Mouse (Mus musculus) hindbrain, embryonic 13.5 days (tissue): Measurements from ENCODE around the gene Msrb1. TPM values are rescaled to one million over a fixed set of nuclear protein-coding genes. Genes with fewer than 3 reads are reported as not detected.

Experiments used
- ATAC-seq: fragments of 200-750 bp; cut with Nextera tagmentation; 2 replicates; pipeline ENCODE4 v1.8.0; 2017; ENCODE audit warnings: moderate TSS enrichment; ENCODE audit not compliant: low FRiP score
- H3K27ac ChIP-seq: fragments of 300-500 bp; sonication (generic); 2 replicates; pipeline ENCODE4 v1.5.1; 2015; ENCODE audit warnings: inconsistent platforms, mild to moderate bottlenecking, moderate library complexity
- H3K27me3 ChIP-seq: fragments of 300-500 bp; sonication (generic); 2 replicates; pipeline ENCODE4 v1.6.1; 2015; ENCODE audit warnings: mild to moderate bottlenecking, inconsistent platforms
- H3K36me3 ChIP-seq: fragments of 300-500 bp; sonication (generic); 2 replicates; pipeline ENCODE4 v1.6.1; 2015; ENCODE audit warnings: mild to moderate bottlenecking, inconsistent platforms
- H3K4me1 ChIP-seq: fragments of 300-500 bp; sonication (generic); replicated peaks from 2 replicates; pipeline ENCODE4 v1.6.1; 2015; ENCODE audit warnings: inconsistent platforms
- H3K4me2 ChIP-seq: fragments of 300-500 bp; sonication (generic); 2 replicates; pipeline ENCODE4 v1.6.1; 2015; ENCODE audit warnings: inconsistent platforms, mild to moderate bottlenecking, moderate library complexity
- H3K4me3 ChIP-seq: fragments of 300-500 bp; sonication (generic); 2 replicates; pipeline ENCODE4 v1.5.1; 2015; ENCODE audit warnings: mild to moderate bottlenecking, inconsistent platforms
- H3K9ac ChIP-seq: fragments of 300-500 bp; sonication (generic); 2 replicates; pipeline ENCODE4 v1.6.1; 2015; ENCODE audit warnings: mild to moderate bottlenecking, inconsistent platforms
- H3K9me3 ChIP-seq: fragments of 300-500 bp; sonication (generic); 2 replicates; pipeline ENCODE4 v1.6.1; 2016; ENCODE audit warnings: inconsistent platforms
- WGBS: fragments of 180-500 bp; shearing (Covaris S2); methylation state at CpG from one replicate; pipeline ENCODE4 v1.1.7; 2015; 5-methylcytosine and 5-hydroxymethylcytosine counted together
- polyA plus RNA-seq: library from polyadenylated mRNA; unstranded; fragments of >200 nt; fragmentation: Nextera tagmentation; extraction: Ambion mirVana; gene quantifications from 2 replicates; pipeline ENCODE4 v1.2.1, GENCODE M21; 2015

The Msrb1 gene
- polyA plus RNA-seq, 1 experiment from 2014 or later, result 24.0 TPM

- H3K4me2 ChIP-seq, result peak within 1 kb of the TSS; percentile 84
- ATAC-seq, result peak; percentile 61
- peak within 1 kb of the TSS; percentile 68 for H3K9ac ChIP-seq
- peaks cover 14% of the 10 kb centered on the region for H3K4me1 ChIP-seq
- H3K4me3 ChIP-seq, result peak within 1 kb of the TSS; percentile 48
- no peaks in the 10 kb centered on the region for H3K36me3 ChIP-seq
- peaks cover 84% of the 10 kb centered on the region for H3K27me3 ChIP-seq
- no peak within 1 kb of the TSS for H3K27ac ChIP-seq
- H3K9me3 ChIP-seq, result no peaks in the 10 kb centered on the region
- WGBS, result under 1% methylated on average over 65 of the region's 82 CpGs
Measured at GRCm38 (mm10) chr17:24752415-24753394, 16.3 kb downstream of the Msrb1 start, which contains the start of gene Hs3st6. Gene Hs3st6 (plus strand): TSS chr17:24752988.

DNA sequence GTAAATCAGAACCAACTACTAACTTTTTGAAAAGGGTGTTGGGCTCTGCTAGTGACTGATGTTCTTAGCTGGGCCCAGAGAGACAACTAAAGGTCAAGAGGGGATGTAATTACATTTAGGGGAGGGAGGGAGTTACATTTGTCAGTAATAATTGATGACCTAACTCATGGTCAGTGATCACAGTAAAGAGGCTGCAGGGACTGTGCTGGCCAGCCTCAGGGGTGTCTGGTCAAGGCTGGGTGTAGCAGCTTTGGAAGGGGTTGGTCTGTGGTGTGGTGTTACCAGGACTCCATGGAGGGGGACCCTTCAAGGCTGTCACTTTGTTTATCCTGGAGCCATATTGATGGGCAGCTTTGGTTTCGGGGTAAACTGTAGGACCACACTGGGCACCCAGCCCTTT lies 21.0 kb downstream of the Msrb1 start:
- Histone ChIP-seq H3K36me3 (no peaks in the 10 kb centered on the region), H3K27ac (no peak overlapping the region), H3K4me3 (no peak overlapping the region), H3K9ac (no peak overlapping the region), H3K9me3 (no peaks in the 10 kb centered on the region; the same call in 1 of the 2 replicates), H3K4me2 (no peak overlapping the region), H3K27me3 (peaks cover 71% of the 10 kb centered on the region), H3K4me1 (peaks cover 11% of the 10 kb centered on the region)
- no peak for ATAC-seq
- WGBS, result 83% methylated on average over 1 of the region's 1 CpGs

DNA sequence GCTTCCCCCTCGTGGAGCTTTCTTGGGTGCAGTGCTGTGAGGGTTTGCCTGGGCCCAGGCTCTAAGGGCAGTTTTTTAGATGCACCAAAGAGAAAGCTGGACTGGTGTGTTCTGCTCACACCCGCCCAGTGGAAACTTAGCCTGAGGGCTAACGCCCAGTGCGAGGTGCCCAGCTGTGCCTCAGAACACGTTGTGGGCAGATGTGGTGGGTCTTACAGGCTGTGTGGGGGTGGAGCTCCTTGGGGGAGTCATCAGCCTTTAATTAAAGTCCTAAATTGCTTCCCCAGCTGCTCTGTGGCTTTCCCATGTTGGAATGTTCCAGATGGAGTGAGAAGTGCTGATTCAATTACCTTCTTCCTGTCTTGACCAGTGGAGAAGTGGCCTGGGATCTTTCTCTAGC lies 24.7 kb downstream of the Msrb1 start:
- ATAC-seq, result no peak
- no peaks in the 10 kb centered on the region; the same call in 1 of the 2 replicates for H3K4me1 ChIP-seq

GRCm38 (mm10) chr17:24765016-24765905 lies 28.8 kb downstream of the Msrb1 start:
- Histone ChIP-seq H3K9ac (no peak overlapping the region), H3K4me1 (no peaks in the 10 kb centered on the region; the same call in 1 of the 2 replicates), H3K27ac (no peak overlapping the region), H3K4me2 (no peak overlapping the region), H3K9me3 (no peaks in the 10 kb centered on the region; the same call in 1 of the 2 replicates), H3K27me3 (peaks cover 19% of the 10 kb centered on the region; the same call in 1 of the 2 replicates), H3K4me3 (no peak overlapping the region), H3K36me3 (no peaks in the 10 kb centered on the region)
- ATAC-seq, result no peak
- 55% methylated on average over 21 of the region's 22 CpGs for WGBS

More for the DNA sequence above, 24.7 kb downstream of the Msrb1 start:
- H3K4me3 ChIP-seq, result no peak overlapping the region
- 59% methylated on average over 5 of the region's 5 CpGs for WGBS
- no peaks in the 10 kb centered on the region; the same call in 1 of the 2 replicates for H3K9me3 ChIP-seq
- no peak overlapping the region for H3K27ac ChIP-seq
- H3K27me3 ChIP-seq, result peaks cover 34% of the 10 kb centered on the region
- no peak overlapping the region for H3K4me2 ChIP-seq
- H3K9ac ChIP-seq, result no peak overlapping the region
- no peaks in the 10 kb centered on the region for H3K36me3 ChIP-seq

DNA sequence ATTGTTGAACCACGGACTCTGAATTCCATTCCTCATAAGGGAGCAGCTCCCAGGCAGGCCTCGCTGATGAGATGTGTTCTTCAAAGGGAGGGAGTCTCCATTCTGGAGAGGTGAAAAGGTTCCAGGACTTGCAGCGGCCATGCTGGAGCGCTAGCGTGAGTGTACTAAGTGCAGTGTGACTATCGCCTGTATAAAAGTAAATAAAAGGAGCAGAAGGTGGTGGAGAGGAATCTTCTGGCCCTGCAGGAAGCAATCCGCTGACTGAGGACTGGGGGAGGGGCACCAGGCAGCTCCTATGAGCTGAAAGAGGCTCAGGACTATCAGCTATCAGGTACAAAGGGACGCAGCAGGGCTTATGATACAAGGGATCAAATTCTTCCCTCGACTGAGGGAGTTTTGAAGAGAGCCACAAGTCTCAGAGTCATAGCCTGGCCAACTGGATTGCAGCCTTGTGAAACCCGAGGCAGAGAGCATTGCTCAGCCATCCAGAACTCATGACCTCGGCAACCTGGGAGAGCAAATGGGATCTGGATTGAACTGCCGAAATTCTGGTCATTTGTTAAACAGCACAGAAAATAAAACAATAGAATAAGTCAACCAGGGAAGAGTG lies 29.9 kb downstream of the Msrb1 start:
- Histone ChIP-seq H3K9me3 (no peaks in the 10 kb centered on the region), H3K36me3 (no peaks in the 10 kb centered on the region), H3K4me2 (no peak overlapping the region), H3K27ac (no peak overlapping the region), H3K4me3 (no peak overlapping the region), H3K27me3 (peaks cover 13% of the 10 kb centered on the region; the same call in 1 of the 2 replicates), H3K9ac (no peak overlapping the region), H3K4me1 (no peaks in the 10 kb centered on the region; the same call in 1 of the 2 replicates)
- WGBS, result 27% methylated on average over 12 of the region's 12 CpGs
- ATAC-seq, result no peak

DNA sequence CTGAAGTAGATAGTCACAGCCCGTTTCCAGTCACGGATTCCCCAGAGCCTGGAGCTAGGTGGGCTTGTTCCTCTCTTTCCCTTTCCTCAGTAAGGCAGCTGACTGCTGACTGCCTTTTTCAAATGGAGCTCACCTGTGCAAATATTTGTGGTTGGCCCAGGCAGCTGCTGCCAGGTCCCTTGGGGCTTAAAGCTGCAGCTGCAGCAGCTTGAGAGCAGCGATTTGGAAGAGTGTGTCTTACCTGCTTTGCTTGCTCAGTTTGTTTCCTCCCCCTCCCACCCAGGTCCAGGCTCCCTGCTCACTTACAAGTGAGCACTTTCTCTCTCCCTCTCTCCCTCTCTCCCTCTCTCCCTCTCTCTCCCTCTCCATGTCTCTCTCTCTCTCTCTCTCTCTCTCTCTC lies 32.7 kb downstream of the Msrb1 start:
- Histone ChIP-seq H3K27ac (no peak overlapping the region), H3K9me3 (no peaks in the 10 kb centered on the region), H3K36me3 (no peaks in the 10 kb centered on the region), H3K4me3 (no peak overlapping the region), H3K4me2 (no peak overlapping the region), H3K4me1 (no peaks in the 10 kb centered on the region; the same call in 1 of the 2 replicates), H3K9ac (no peak overlapping the region), H3K27me3 (peaks cover 13% of the 10 kb centered on the region; the same call in 1 of the 2 replicates)
- no peak for ATAC-seq
- 53% methylated on average over 3 of the region's 3 CpGs for WGBS

DNA sequence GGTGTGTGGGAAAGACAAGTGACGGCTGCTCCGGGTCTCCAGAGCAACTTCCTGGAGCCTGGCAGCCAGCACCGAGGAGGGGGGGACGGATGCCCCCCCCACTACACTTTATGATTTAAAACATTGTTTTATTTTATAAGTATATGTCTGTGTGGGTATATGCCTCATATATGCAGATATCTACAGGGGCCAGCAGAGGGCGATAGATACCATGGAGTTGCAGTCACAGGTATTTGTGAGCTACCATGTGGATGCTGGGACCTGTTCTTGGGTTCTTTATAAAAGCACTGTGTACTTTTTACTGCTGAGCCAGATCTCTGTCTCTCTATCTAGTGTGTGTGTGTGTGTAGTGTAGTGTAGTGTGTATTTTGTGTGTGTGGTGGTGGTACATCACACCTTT lies 36.8 kb downstream of the Msrb1 start:
- Histone ChIP-seq H3K27me3 (peaks cover 9% of the 10 kb centered on the region; the same call in 1 of the 2 replicates), H3K27ac (no peak overlapping the region), H3K4me3 (no peak overlapping the region), H3K4me2 (no peak overlapping the region), H3K9me3 (no peaks in the 10 kb centered on the region), H3K36me3 (no peaks in the 10 kb centered on the region), H3K9ac (no peak overlapping the region), H3K4me1 (no peaks in the 10 kb centered on the region)
- no peak for ATAC-seq
- WGBS, result 86% methylated on average over 5 of the region's 5 CpGs

DNA sequence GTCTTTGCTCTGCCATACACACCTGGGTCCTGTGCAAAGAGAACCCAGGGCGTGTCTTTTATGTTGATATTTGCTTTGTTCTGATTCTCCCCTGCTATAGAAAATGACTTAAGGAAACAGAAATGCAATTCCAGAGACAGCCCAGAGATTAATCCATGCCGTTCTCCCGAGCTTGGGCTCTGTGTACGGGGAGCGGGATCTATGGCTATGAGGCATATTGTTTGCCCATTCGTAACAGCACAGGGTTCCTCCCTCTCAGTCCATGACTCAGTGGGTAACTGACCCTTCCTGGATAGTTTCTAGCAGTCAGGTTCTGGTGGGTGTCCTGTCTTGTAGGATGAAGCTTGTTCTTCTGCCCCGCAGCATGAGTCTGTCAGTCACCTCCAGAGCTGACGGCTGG lies 38.7 kb downstream of the Msrb1 start:
- Histone ChIP-seq H3K9ac (no peak overlapping the region), H3K4me1 (no peaks in the 10 kb centered on the region), H3K4me3 (no peak overlapping the region), H3K27ac (no peak overlapping the region), H3K4me2 (no peak overlapping the region), H3K36me3 (no peaks in the 10 kb centered on the region), H3K9me3 (no peaks in the 10 kb centered on the region), H3K27me3 (no peaks in the 10 kb centered on the region)
- no peak for ATAC-seq
- 90% methylated on average over 8 of the region's 8 CpGs for WGBS

GRCm38 (mm10) chr17:24777073-24777472 lies 40.6 kb downstream of the Msrb1 start:
- H3K9me3 ChIP-seq, result no peaks in the 10 kb centered on the region
- no peaks in the 10 kb centered on the region for H3K4me1 ChIP-seq
- no peaks in the 10 kb centered on the region for H3K36me3 ChIP-seq
- no peak for ATAC-seq
- H3K9ac ChIP-seq, result no peak overlapping the region
- 62% methylated on average over 2 of the region's 2 CpGs for whole genome bisulfite sequencing
- no peaks in the 10 kb centered on the region for H3K27me3 ChIP-seq
- no peak overlapping the region for H3K27ac ChIP-seq
- H3K4me3 ChIP-seq, result no peak overlapping the region
- no peak overlapping the region for H3K4me2 ChIP-seq

GRCm38 (mm10) chr17:24780821-24781220 lies 44.4 kb downstream of the Msrb1 start:
- Histone ChIP-seq H3K4me2 (no peak overlapping the region), H3K9me3 (no peaks in the 10 kb centered on the region), H3K27me3 (0 out of 2 replicates have a peak, but pooled peaks cover 3% of the 10 kb centered on the region), H3K27ac (no peak overlapping the region), H3K4me1 (no peaks in the 10 kb centered on the region), H3K9ac (no peak overlapping the region), H3K4me3 (no peak overlapping the region), H3K36me3 (no peaks in the 10 kb centered on the region)
- WGBS, result 87% methylated on average over 2 of the region's 2 CpGs
- ATAC-seq, result no peak

- Histone ChIP-seq H3K4me1 (no peaks in the 10 kb centered on the region), H3K4me3 (no peak overlapping the region), H3K9ac (no peak overlapping the region), H3K9me3 (0 out of 2 replicates have a peak, but pooled peaks cover 2% of the 10 kb centered on the region), H3K27ac (no peak overlapping the region), H3K4me2 (no peak overlapping the region), H3K36me3 (no peaks in the 10 kb centered on the region), H3K27me3 (peaks cover 5% of the 10 kb centered on the region; the same call in 1 of the 2 replicates)
- ATAC-seq, result no peak
- WGBS, result 77% methylated on average over 8 of the region's 8 CpGs
Measured at GRCm38 (mm10) chr17:24792190-24792589, 55.7 kb downstream of the Msrb1 start.
